Mouse (Mus musculus) heart, postnatal 0 days (tissue): ENCODE measurements around the gene Ldlrad3.

Experiments
- CTCF ChIP-seq: IDR thresholded peaks from 2 replicates; pipeline ENCODE4 v1.5.1; 2016; ENCODE audit warnings: antibody characterized with exemption, control low read depth, low read depth
- EP300 ChIP-seq: IDR thresholded peaks from 2 replicates; pipeline ENCODE4 v1.6.1; 2016; ENCODE audit warnings: antibody characterized with exemption, low read depth

DNA sequence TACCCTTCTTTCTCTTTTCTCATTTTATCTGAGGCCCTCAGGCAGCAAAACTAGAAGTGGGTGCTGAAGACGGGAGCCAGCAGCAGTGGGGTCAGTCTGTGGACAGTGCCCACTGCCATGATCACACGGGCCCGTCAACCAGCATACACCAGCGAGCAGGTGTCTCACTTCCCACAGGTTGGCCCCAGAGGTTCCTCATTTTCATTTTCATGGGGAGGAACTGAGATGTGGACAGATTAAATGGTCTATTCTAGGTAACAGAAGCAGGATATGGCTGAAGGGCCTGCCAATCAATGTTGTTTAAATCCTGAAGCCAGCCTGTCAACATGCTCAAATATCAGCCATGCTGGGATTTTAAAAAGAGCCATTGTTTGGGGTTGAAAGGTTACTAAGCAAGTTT lies 9.3 kb upstream of the Ldlrad3 start:
- TF ChIP-seq CTCF (no peak), EP300 (no peak)
